Mouse (Mus musculus): ENCODE data around the gene Lemd1.
"Not testable (repeated sequence)": the region's sequence is repeated elsewhere in the genome, so short reads cannot be mapped to it uniquely, and the experiment has no call there.

Lemd1 gene

GRCm38 (mm10) chr1:132191093-132191785 is at the start of gene Lemd1, which contains the start of gene AC124108.1:
Gene Lemd1, plus strand, starts transcription at chr1:132191431.
Gene AC124108.1, plus strand, starts transcription at chr1:132191457.
- DNase-seq: no peak

DNA sequence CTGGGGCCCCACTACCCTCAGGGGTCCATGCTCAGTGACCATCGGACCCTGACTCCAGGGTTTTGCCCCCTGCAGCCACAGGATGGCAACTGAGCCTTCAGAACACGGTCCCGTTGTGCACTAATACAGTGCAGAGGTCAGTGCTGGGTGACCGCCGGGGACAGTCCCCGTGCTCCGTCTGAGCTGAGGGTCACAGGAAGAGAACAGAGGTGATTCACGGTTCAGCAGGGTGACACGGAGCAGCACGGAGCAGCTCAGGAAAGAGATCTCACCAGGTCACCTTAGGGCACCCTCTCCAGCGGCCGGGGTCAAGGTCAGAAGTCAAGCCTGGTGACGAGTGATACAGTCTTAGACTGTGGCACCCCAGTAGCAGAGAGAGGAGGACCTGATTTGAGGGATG is 49.5 kb upstream of the Lemd1 start:
- no peak for DNase-seq

- no peak for DNase-seq
Measured at GRCm38 (mm10) chr1:132143079-132143478, 48.2 kb upstream of the Lemd1 start.

DNA sequence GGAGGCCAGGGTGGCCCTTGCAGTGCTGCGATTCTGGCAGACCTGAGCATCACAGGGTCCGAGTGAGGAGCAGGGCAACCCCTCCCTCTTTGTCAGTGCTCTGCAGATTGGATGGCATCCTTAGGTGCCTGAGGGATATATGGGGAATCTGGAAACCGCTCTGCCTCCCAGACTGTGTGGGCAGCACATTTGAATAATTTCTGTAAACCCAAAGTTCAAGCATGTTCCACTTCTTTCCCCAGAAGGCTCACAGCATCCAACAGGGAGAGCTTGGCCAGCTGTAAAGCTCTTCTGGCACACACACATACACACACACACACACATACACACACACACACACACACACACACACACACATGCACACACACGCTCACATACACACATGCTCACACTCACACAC is 47.5 kb upstream of the Lemd1 start:
- DNase-seq: no peak

DNA sequence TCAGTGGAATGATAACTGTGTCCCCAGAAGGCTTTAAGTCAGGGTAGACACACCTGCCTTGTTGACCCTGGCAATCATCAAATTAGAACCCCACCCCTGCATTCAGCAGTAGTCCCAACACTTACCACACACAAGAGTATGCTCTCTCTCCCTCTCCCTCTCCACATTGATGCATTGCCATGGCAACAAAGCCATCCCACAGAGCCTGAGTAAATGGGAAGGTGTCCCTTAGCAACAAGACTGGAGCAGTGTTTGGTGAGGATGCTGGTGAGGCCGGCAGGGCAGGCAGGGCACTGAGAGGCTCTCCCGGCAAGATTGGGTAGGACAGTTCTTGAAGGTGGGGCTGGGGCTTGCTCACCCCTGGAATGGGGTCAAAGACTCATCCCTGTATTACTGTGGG is 47.0 kb upstream of the Lemd1 start:
- no peak for DNase-seq

- no peak for DNase-seq
Measured at GRCm38 (mm10) chr1:132144837-132145236, 46.4 kb upstream of the Lemd1 start.

GRCm38 (mm10) chr1:132145973-132146685 is 45.1 kb upstream of the Lemd1 start:
- DNase-seq: no peak

GRCm38 (mm10) chr1:132149410-132149809 is 41.8 kb upstream of the Lemd1 start:
- DNase-seq: no peak

- no peak for DNase-seq
Measured at GRCm38 (mm10) chr1:132150171-132150570, 41.1 kb upstream of the Lemd1 start.

DNA sequence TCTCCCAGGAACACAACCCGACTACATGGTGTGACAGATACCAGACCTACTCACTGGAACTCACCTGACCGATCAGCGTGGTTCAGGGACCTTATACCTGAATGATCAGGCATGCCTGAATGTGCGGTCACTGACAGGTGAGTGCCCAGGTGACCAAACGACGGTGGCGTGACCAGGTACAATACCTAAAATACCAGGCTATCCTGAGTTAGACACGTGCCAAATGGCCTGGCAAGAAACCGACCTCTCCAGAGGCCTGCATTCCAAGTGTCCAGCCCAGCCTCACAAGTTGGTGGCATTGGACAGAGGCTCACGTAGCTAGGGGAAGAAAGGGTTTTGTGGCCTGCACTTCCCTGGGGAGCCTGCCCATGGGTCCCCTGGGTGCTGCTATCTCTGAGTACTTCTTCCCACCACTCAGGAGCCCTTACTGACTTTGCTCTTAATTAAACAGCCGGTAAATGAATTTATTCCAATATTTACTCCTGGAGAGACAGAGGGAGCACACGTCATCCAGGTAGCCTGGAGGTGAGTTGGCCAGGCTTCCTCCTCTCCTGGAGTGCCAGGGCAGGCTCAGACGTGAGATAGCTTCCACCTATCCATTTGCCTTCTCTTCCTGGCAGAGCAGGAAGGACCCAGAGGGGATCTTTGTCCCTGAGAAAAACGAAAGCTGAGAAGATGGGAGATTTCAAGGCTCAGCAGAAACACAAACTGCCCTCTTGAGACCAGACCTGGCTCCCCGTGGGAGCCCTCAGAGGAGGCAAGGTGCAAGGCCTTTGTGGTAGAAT is 40.2 kb upstream of the Lemd1 start:
- no peak for DNase-seq

- no peak for DNase-seq
Measured at GRCm38 (mm10) chr1:132151908-132152307, 39.3 kb upstream of the Lemd1 start.

DNA sequence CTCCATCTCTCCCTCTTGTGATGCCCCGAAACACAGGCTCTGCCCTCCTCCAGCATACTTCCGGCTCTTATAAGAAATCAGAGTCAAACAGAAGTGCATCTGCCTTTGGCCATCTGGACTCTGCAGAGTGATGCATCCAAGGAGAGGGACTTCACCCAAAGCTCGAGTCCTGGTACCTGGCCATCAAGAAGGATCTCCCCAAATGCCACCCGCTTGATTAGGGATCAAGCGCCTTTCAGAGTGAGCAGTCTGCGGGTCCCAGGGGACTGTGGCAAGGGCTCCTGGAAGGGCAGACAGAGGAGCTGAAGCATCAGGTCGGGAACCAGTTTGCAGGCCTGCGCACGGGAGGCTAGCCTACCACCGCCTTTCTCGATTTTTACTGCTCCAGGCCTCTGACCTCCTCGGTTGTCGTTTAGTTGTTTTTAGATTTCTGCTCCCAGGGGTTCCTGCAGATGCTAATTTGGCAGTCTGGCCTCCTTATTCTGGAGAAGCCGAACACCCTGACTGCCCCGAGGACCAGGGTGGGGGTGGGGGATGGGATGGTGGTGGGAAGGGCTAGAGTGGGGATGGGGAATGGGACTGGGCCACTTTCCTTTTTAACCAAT is 38.0 kb upstream of the Lemd1 start:
- no peak for DNase-seq

GRCm38 (mm10) chr1:132153691-132154090 is 37.5 kb upstream of the Lemd1 start:
- no peak for DNase-seq

DNA sequence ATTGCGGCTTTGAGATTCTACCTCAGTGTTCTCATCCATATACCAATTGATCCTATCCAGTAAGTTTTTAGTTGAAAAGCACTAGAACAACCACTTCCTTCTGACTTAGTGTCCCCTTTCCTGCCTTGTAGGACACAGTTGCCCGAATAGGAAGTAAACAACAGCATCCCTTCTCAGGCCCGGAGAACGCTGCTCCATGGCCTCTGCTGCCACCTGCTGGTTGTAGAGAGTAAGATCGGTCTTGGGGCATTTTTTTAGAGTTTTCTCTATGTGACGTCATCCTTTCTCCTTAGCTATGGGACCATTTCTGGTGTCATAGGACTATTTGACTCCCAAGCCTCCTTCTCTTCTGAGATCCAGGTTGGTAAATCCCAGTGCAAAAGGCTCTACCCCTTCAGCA is 35.5 kb upstream of the Lemd1 start:
- DNase-seq: peak; percentile 78

- peak; percentile 77 for DNase-seq
Measured at GRCm38 (mm10) chr1:132157016-132157781, 34.0 kb upstream of the Lemd1 start.

DNA sequence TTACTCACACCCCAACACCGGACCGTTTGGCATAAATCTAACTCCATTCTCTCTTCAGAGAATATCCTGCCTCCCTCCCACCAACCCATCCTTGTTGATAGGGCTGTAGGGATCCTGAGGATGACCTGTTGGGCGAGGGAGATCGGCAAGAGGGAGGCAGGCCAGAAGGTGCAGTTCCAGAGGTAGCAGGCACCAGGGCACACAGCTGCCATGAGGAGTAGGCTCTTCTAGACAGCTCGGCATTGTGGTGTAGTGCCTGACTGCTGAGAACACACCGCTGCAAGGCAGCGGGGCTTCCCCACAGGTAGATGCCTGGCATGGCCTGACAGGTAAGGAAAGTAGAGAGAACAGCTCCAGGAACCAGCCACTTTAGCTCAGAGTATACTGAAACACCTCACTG is 33.4 kb upstream of the Lemd1 start:
- no peak for DNase-seq

DNA sequence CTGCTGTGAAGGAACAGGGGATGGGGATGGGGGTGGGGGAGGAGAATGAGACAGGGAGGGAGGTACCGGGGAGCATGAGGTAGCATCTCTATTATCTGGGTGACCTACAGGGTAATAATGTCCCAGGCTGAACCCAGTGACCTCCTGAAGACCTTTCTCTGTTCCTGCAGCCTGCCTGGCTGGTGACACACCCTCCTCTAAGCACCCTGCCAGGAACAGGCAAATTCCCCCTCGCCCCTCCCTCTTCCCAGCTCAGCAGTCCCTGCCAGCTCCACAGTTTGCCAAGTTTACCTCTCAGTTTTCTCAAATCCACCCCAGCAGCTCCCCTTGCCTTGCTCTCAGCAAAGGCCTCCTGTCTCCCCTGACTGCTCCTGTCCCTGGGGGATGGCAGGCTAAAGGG is 32.5 kb upstream of the Lemd1 start:
- no peak for DNase-seq

DNA sequence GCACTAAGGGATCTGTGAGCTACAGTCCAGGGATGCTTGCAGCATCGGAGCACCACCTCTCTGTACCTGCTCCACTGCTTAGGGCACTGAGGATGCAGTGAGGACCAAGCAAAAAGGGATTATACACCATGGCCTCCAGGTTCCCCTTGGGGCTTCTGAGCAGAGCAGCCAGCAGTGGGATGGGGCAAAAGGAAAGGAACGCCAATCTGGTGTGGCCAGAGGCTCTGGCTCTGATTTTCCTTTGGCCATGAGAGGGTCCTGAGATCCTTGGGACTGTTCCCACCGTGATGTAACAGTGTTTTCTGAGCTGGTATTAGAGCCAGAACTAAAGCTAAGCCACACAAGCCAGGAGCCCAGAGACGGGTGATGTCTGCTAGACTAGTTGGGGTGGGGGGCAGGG is 31.6 kb upstream of the Lemd1 start:
- DNase-seq: no peak

DNA sequence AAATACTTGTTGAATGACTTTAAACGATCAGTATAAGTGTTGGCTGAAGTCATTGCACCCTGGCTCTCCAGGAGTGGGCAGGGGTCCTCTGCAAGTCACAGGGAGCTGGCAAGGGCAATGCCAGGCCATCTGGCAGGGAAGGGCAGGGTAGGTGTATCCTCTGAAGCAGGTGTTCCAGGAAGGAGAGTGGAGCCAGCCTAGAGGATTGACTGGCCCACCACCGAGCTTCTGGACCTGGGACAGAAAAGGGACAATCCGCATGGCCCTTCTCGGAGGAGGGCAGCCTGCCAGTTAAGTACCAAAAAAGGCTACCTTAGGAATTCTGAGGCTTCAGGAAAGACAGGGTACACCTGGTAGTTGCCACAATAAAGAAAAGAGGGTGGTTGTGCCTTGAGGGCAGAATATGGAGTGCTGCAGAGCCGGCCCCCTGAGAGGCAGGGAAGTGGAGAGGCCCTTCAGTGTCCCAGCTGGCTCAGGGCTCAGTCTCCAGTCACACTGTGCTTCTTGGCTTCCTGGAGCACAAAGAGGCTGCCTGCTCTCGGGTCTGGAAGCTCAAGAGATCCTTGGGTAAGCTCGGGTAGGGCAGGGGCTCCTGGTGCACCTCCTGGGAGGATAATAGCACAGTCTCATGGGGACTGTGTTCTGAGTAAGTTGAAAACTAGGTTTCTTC is 29.9 kb upstream of the Lemd1 start:
- no peak for DNase-seq

- not testable (repeated sequence) for DNase-seq
Measured at GRCm38 (mm10) chr1:132162618-132163017, 28.6 kb upstream of the Lemd1 start.

DNA sequence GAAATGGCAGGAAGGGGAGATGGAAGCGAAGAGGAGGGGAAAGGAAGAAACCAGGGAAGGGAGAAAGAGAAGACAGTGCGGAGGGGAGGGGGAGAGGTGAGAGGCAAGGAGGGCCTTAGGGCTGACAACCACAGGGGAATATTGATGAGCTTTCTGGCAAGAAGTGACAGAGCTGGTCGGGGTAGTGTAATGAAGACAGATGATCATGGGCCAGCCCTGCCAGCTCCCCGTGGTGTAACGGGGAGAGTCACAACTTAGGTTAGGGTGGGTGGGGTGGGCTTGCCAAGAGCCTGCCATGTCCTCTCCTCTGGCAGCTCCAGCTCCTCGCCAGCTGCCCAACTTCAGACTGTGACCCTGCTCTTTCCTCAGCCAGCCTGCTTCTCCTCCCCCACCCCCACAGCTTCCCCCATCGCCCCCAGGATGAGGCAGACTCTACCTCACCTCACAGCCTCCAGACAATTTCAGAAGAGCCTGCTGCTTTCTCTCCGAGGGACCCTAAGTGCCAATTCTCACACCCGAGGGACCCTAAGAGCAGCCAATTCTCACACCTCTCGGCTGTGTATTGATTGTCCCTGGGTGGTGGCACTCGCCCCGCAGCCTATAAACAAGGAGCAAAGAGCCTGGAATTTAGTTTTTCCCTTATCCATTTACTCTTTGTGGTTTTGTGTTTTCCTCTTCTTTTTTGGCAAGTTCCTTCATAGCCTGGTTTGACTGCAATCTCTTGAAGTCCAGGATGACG is 26.3 kb upstream of the Lemd1 start:
- DNase-seq: no peak

Measured in liver (tissue).